Mouse (Mus musculus) megakaryocyte, adult 5-6 weeks (primary cell): ENCODE results near the gene Tnfrsf25. TPM values are rescaled to one million over a fixed set of nuclear protein-coding genes. Genes with fewer than 3 reads are reported as not detected.

Experiments
- ATAC-seq: 2 replicates; pipeline ENCODE4 v1.8.0; 2016; ENCODE audit warnings: mild to moderate bottlenecking, inconsistent platforms; ENCODE audit not compliant: poor library complexity, severe bottlenecking
- total RNA-seq, 2 experiments: library from RNA; stranded (forward) in 1 of 2; stranded (reverse) in 1 of 2; fragments of 153-499, 151-499 nt in 1 of 2; fragments of 221-1000, 200-1000 nt in 1 of 2; gene quantifications; 2 replicates each; pipeline versions ENCODE4 v1.2.3 to v1.2.4; 2015 to 2017

The Tnfrsf25 gene
- total RNA-seq, 2 experiments from 2014 or later, result 0.13 to 0.18 TPM

- peak; percentile 84 for ATAC-seq
Measured at GRCm38 (mm10) chr4:152165036-152165931, 49.5 kb downstream of the Tnfrsf25 start.

GRCm38 (mm10) chr4:152168052-152168451 lies 52.3 kb downstream of the Tnfrsf25 start:
- no peak for ATAC-seq

- ATAC-seq, result no peak
Measured at GRCm38 (mm10) chr4:152169103-152169502, 53.4 kb downstream of the Tnfrsf25 start.

Other genes with a start within 250 kb of the Tnfrsf25 start
- 18.1 and 18.5 TPM in 2 replicates for gene Dnajc11, start 182.2 kb upstream of the Tnfrsf25 start, total RNA-seq (2015)
- gene Dnajc11, start 182.2 kb upstream of the Tnfrsf25 start, total RNA-seq (2017), result 34.7 and 39.4 TPM in 2 replicates
- 9.6 and 11.2 TPM in 2 replicates for gene Thap3, start 126.9 kb upstream of the Tnfrsf25 start, total RNA-seq (2015)
- 10.3 and 12.9 TPM in 2 replicates for gene Thap3, start 126.9 kb upstream of the Tnfrsf25 start, total RNA-seq (2017)
- 3.9 and 5.6 TPM in 2 replicates for gene Phf13, start 119.7 kb upstream of the Tnfrsf25 start, total RNA-seq (2015)
- 4.0 and 4.5 TPM in 2 replicates for gene Phf13, start 119.7 kb upstream of the Tnfrsf25 start, total RNA-seq (2017)
- 2.6 and 3.8 TPM in 2 replicates for gene Klhl21, start 107.1 kb upstream of the Tnfrsf25 start, total RNA-seq (2015)
- 3.1 and 4.1 TPM in 2 replicates for gene Klhl21, start 107.1 kb upstream of the Tnfrsf25 start, total RNA-seq (2017)
- 6.9 and 8.1 TPM in 2 replicates for gene Zbtb48, start 88.3 kb upstream of the Tnfrsf25 start, total RNA-seq (2015)
- 3.8 and 8.9 TPM in 2 replicates for gene Zbtb48, start 88.3 kb upstream of the Tnfrsf25 start, total RNA-seq (2017)
- 0.11 and 0.16 TPM in 2 replicates for gene Tas1r1, start 77.4 kb upstream of the Tnfrsf25 start, total RNA-seq (2015)
- not detected in 2 replicates for gene Tas1r1, start 77.4 kb upstream of the Tnfrsf25 start, total RNA-seq (2017)
- 10.1 and 11.1 TPM in 2 replicates for gene Nol9, start 76.6 kb upstream of the Tnfrsf25 start, total RNA-seq (2015)
- 10.8 and 15.5 TPM in 2 replicates for gene Nol9, start 76.6 kb upstream of the Tnfrsf25 start, total RNA-seq (2017)
- gene Plekhg5, start 43.4 kb upstream of the Tnfrsf25 start, total RNA-seq (2015), result 1.7 and 2.6 TPM in 2 replicates
- 3.0 and 3.6 TPM in 2 replicates for gene Plekhg5, start 43.4 kb upstream of the Tnfrsf25 start, total RNA-seq (2017)
- 1.2 and 1.4 TPM in 2 replicates for gene Espn, start 36.4 kb downstream of the Tnfrsf25 start, total RNA-seq (2015)
- 0.22 and 0.24 TPM in 2 replicates for gene Espn, start 36.4 kb downstream of the Tnfrsf25 start, total RNA-seq (2017)
- not detected in 2 replicates for gene Hes2, start 42.9 kb downstream of the Tnfrsf25 start, total RNA-seq (2015)
- gene Hes2, start 42.9 kb downstream of the Tnfrsf25 start, total RNA-seq (2017), result not detected in 2 replicates
- gene Acot7, start 62.2 kb downstream of the Tnfrsf25 start, total RNA-seq (2015), result 43.3 and 44.5 TPM in 2 replicates
- gene Acot7, start 62.2 kb downstream of the Tnfrsf25 start, total RNA-seq (2017), result 40.1 and 43.3 TPM in 2 replicates
- gene Gpr153, start 158.3 kb downstream of the Tnfrsf25 start, total RNA-seq (2015), result not detected in 2 replicates
- 0.04 and 1.7 TPM in 2 replicates for gene Gpr153, start 158.3 kb downstream of the Tnfrsf25 start, total RNA-seq (2017)
- not detected in 2 replicates for gene Hes3, start 175.7 kb downstream of the Tnfrsf25 start, total RNA-seq (2015)
- not detected in 2 replicates for gene Hes3, start 175.7 kb downstream of the Tnfrsf25 start, total RNA-seq (2017)
- gene Icmt, start 181.3 kb downstream of the Tnfrsf25 start, total RNA-seq (2015), result 8.7 and 9.3 TPM in 2 replicates
- gene Icmt, start 181.3 kb downstream of the Tnfrsf25 start, total RNA-seq (2017), result 9.7 and 11.9 TPM in 2 replicates
- not detected in 2 replicates for gene Rnf207, start 203.1 kb downstream of the Tnfrsf25 start, total RNA-seq (2015)
- gene Rnf207, start 203.1 kb downstream of the Tnfrsf25 start, total RNA-seq (2017), result not detected in 2 replicates
- gene Rpl22, start 209.8 kb downstream of the Tnfrsf25 start, total RNA-seq (2015), result 968 and 1,019 TPM in 2 replicates
- 2,015 and 2,172 TPM in 2 replicates for gene Rpl22, start 209.8 kb downstream of the Tnfrsf25 start, total RNA-seq (2017)
- gene Chd5, start 222.7 kb downstream of the Tnfrsf25 start, total RNA-seq (2015), result not detected in 2 replicates
- 0.07 and 0.16 TPM in 2 replicates for gene Chd5, start 222.7 kb downstream of the Tnfrsf25 start, total RNA-seq (2017)